Mouse (Mus musculus): ENCODE results near the gene BC052040. TPM values are rescaled to one million over a fixed set of nuclear protein-coding genes. Genes with fewer than 3 reads are reported as not detected.

BC052040 gene
- polyA plus RNA-seq, 1 experiment: 2.8 TPM

DNA sequence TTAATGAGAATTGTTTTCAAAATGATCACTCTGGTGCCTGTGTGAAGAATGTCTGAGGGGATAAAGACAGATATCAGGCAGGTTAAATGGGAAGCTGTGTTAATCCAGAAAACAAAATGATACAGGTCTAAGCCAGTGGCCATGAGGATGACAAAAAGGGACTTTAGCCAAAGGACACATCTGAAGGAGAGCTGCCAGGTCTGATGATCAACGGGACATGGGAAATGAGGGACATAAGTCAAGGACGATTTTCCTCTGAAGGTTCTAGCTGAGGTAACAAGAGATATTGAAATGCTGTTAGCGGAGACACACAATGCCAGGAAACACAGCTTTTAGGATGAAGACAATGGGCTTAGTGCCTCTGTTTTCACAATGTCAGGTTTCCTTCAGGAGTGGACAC is 29.6 kb upstream of the BC052040 start:
- no peaks in the 10 kb centered on the region for H3K36me3 ChIP-seq (ENCODE audit: control insufficient read depth, insufficient read depth, low read length)
- H3K4me3 ChIP-seq (ENCODE audit: insufficient read depth, low read depth, low read length): no peak overlapping the region
- DNase-seq: peak; percentile 10
- H3K4me1 ChIP-seq (ENCODE audit: control insufficient read depth, insufficient read depth, low read length): no peaks in the 10 kb centered on the region
- H3K27me3 ChIP-seq (replicated peaks; ENCODE audit: control insufficient read depth, insufficient read depth, low read length): no peaks in the 10 kb centered on the region
- 71% methylated on average over 3 of the region's 3 CpGs for WGBS
- TF ChIP-seq CTCF (conservative IDR thresholded peaks at IDR 0.05; ENCODE audit: insufficient read depth, insufficient read length, low read depth, low read length): no peak
- no peak for TF ChIP-seq POLR2A (IDR thresholded peaks at IDR 0.05; ENCODE audit: low read depth, low read length)
- no peak overlapping the region for H3K27ac ChIP-seq (ENCODE audit: insufficient read depth, low read depth, low read length)

DNA sequence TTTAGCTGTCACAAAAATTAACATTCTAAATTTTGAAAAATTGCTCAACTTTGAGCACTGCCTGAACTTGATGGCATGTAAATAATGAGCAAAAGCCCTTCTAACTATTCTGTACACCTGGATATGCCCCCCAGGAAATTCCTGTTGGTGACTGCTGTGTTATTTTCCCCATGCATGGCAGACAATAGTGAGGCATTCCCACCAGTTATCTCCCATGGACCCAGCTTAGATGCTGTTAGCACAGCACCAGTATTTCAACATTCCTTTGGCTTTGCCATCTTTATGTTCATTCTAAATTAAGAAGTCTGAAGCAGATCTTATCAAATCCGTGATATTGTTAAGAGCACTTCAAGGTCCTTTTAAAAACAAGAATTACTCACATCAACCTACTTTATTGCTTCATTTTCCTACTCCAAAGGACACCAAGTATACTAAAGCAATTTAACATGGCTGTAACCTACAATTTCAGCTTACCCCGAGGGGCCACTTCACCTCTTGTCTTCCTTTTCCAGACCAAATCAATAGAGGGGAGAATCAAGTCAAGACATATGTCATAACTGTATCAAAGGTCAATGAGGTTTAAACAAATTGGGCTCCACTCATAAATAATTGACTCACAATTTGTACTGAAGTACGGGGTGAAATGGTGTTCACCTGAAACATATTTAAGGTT is 19.2 kb upstream of the BC052040 start:
- TF ChIP-seq POLR2A (IDR thresholded peaks at IDR 0.05; ENCODE audit: low read depth, low read length) (no peak), CTCF (conservative IDR thresholded peaks at IDR 0.05; ENCODE audit: insufficient read depth, insufficient read length, low read depth, low read length) (no peak)
- Histone ChIP-seq H3K27me3 (replicated peaks; ENCODE audit: control insufficient read depth, insufficient read depth, low read length) (no peaks in the 10 kb centered on the region), H3K27ac (ENCODE audit: insufficient read depth, low read depth, low read length) (no peak overlapping the region), H3K4me3 (ENCODE audit: insufficient read depth, low read depth, low read length) (no peak overlapping the region), H3K36me3 (ENCODE audit: control insufficient read depth, insufficient read depth, low read length) (no peaks in the 10 kb centered on the region), H3K4me1 (ENCODE audit: control insufficient read depth, insufficient read depth, low read length) (no peaks in the 10 kb centered on the region)
- WGBS: 69% methylated on average over 3 of the region's 3 CpGs
- DNase-seq: no peak

DNA sequence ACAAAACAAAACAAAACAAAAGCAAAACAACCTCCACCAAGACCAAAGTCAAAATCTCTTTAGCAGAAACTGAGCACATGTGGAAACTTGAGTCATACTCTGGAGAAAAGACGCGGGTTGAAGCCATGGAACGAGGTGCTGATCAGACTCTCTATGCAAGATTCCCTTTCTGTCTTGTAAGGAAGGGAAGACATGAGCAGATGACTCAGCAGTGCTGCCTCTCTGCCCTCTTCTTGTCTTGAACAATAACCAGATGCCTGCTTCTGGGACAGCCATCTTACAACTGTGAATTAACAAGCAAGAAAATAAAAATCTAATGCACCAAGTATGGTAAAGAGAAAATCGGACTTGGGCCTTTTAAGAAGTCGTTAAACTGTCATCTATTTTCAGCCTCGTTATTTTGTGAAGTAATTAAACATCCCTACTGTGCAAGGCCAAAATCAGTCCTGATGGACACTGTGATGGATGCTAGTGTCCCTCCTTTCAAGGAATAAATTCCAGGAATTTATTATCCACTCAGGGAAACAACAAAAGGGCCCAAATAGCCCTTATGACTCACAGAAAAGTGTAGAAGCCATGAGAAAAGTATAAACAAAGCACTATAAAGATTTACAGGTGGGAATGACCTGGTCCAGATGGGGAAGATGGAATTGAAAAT is 18.0 kb upstream of the BC052040 start:
- Histone ChIP-seq H3K27me3 (replicated peaks; ENCODE audit: control insufficient read depth, insufficient read depth, low read length) (no peaks in the 10 kb centered on the region), H3K36me3 (ENCODE audit: control insufficient read depth, insufficient read depth, low read length) (no peaks in the 10 kb centered on the region), H3K4me3 (ENCODE audit: insufficient read depth, low read depth, low read length) (no peak overlapping the region), H3K27ac (ENCODE audit: insufficient read depth, low read depth, low read length) (no peak overlapping the region), H3K4me1 (ENCODE audit: control insufficient read depth, insufficient read depth, low read length) (no peaks in the 10 kb centered on the region)
- no peak for TF ChIP-seq CTCF (conservative IDR thresholded peaks at IDR 0.05; ENCODE audit: insufficient read depth, insufficient read length, low read depth, low read length)
- TF ChIP-seq POLR2A (IDR thresholded peaks at IDR 0.05; ENCODE audit: low read depth, low read length): no peak
- no peak for DNase-seq
- 62% methylated on average over 6 of the region's 6 CpGs for WGBS

DNA sequence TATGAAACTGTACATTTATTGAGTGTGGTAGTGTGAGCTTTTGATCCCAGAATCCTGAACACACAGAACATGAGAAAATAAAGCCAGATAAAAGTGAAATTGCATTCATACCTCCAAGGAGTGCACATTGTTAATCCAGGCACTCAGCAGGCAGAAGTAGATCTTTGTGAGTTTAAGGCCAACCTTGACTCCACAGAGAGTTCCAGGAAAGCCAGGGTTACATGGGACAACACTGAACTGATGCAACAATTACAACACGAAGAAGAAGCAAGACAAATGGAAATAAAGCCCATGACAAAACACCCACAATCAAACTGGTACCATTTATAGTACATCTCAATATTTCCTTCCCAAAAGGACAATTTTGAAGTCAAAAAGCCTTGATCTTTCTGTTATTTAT is 9.5 kb upstream of the BC052040 start:
- Histone ChIP-seq H3K27ac (ENCODE audit: insufficient read depth, low read depth, low read length) (no peak overlapping the region), H3K4me1 (ENCODE audit: control insufficient read depth, insufficient read depth, low read length) (no peaks in the 10 kb centered on the region), H3K36me3 (ENCODE audit: control insufficient read depth, insufficient read depth, low read length) (no peaks in the 10 kb centered on the region), H3K4me3 (ENCODE audit: insufficient read depth, low read depth, low read length) (no peak overlapping the region), H3K27me3 (replicated peaks; ENCODE audit: control insufficient read depth, insufficient read depth, low read length) (no peaks in the 10 kb centered on the region)
- WGBS: 91% methylated on average over 1 of the region's 1 CpGs
- no peak for DNase-seq
- TF ChIP-seq POLR2A (IDR thresholded peaks at IDR 0.05; ENCODE audit: low read depth, low read length) (no peak), CTCF (conservative IDR thresholded peaks at IDR 0.05; ENCODE audit: insufficient read depth, insufficient read length, low read depth, low read length) (no peak)

DNA sequence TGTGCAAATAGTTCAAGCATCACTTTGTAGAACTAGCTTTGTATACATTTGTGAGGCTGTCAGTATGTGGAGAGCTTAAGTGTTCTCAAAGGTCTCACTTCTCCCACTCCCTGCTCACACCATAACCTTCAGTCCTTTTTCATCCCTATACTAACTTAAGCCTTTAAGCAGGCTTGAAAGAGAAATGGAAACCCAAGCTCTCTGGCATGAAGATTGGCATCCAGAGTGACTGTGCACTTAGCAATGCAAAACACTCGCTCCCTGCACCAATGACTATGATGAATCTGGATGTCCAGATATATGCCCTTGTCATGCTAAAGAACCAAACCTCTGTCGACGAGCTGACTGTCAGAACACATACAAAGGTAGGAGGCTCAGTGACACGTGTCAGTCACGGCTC is 6.7 kb upstream of the BC052040 start:
- 67% methylated on average over 5 of the region's 5 CpGs for WGBS
- no peaks in the 10 kb centered on the region for H3K36me3 ChIP-seq (ENCODE audit: control insufficient read depth, insufficient read depth, low read length)
- H3K27me3 ChIP-seq (replicated peaks; ENCODE audit: control insufficient read depth, insufficient read depth, low read length): no peaks in the 10 kb centered on the region
- TF ChIP-seq POLR2A (IDR thresholded peaks at IDR 0.05; ENCODE audit: low read depth, low read length): no peak
- TF ChIP-seq CTCF (conservative IDR thresholded peaks at IDR 0.05; ENCODE audit: insufficient read depth, insufficient read length, low read depth, low read length): no peak
- H3K4me3 ChIP-seq (ENCODE audit: insufficient read depth, low read depth, low read length): no peak overlapping the region
- no peaks in the 10 kb centered on the region for H3K4me1 ChIP-seq (ENCODE audit: control insufficient read depth, insufficient read depth, low read length)
- no peak overlapping the region for H3K27ac ChIP-seq (ENCODE audit: insufficient read depth, low read depth, low read length)
- no peak for DNase-seq

DNA sequence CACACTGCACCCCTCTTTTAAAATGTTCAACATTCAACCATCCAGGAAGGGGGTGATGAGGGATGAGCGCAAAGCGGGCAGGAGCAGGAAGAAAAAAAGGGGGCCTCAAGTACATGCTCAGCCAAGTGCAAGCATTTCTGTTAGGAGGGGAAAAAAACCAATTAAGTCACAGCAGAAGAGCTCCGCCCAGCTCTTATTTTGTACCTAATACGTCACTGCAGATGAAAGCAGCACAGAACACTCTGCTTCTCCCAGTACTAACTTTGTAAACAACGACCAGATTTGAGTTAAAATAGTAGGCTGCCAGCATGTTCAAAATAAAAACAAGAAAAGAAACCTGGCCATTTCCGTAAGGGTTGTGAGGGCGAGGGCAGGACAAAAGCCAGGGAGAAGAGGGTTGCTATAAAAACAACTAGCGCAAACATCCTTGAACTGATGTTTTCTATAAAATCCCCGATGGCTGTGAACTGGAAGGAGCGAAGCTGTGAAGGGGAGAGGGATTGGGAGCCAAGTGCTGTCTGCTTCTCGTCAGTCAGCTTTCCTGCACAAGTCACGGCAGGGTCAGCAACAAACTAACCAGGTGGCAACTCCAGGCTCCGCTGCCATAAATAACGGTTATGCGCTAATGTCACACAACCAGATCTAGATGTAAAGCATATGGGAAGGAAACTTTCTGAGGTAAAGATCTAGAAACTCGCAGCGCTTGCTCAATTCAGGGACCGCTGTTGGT is 2.2 kb upstream of the BC052040 start:
- no peak for DNase-seq
- H3K27ac ChIP-seq (ENCODE audit: insufficient read depth, low read depth, low read length): no peak overlapping the region
- H3K4me1 ChIP-seq (ENCODE audit: control insufficient read depth, insufficient read depth, low read length): peaks cover 6% of the 10 kb centered on the region; the same call in 1 of the 2 replicates
- H3K36me3 ChIP-seq (ENCODE audit: control insufficient read depth, insufficient read depth, low read length): no peaks in the 10 kb centered on the region
- no peak for TF ChIP-seq POLR2A (IDR thresholded peaks at IDR 0.05; ENCODE audit: low read depth, low read length)
- TF ChIP-seq CTCF (conservative IDR thresholded peaks at IDR 0.05; ENCODE audit: insufficient read depth, insufficient read length, low read depth, low read length): no peak
- H3K4me3 ChIP-seq (ENCODE audit: insufficient read depth, low read depth, low read length): no peak overlapping the region
- no peaks in the 10 kb centered on the region for H3K27me3 ChIP-seq (replicated peaks; ENCODE audit: control insufficient read depth, insufficient read depth, low read length)
- WGBS: 41% methylated on average over 18 of the region's 18 CpGs

DNA sequence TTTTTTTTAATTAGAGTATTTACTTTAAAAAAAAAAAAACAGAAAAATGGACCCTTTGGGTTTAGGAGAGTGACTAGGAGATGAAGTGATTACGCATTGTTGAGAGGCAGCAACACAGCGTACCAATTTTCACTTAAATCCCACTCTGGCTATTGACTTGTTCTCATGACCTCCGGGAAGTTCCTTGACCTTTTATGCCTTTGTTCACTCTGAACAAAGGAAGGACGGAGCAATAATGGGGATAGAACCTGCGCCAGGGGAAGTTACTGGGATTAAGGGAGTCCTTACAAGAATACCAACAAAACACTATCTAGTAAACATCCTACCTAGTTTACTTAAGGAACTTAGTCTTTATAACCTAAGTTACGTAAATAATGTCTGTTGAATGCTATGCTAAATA is 1.5 kb upstream of the BC052040 start:
- Histone ChIP-seq H3K4me1 (ENCODE audit: control insufficient read depth, insufficient read depth, low read length) (peaks cover 6% of the 10 kb centered on the region; the same call in 1 of the 2 replicates), H3K36me3 (ENCODE audit: control insufficient read depth, insufficient read depth, low read length) (no peaks in the 10 kb centered on the region), H3K27me3 (replicated peaks; ENCODE audit: control insufficient read depth, insufficient read depth, low read length) (no peaks in the 10 kb centered on the region), H3K27ac (ENCODE audit: insufficient read depth, low read depth, low read length) (no peak overlapping the region), H3K4me3 (ENCODE audit: insufficient read depth, low read depth, low read length) (no peak overlapping the region)
- WGBS: 66% methylated on average over 6 of the region's 6 CpGs
- TF ChIP-seq POLR2A (IDR thresholded peaks at IDR 0.05; ENCODE audit: low read depth, low read length) (no peak), CTCF (conservative IDR thresholded peaks at IDR 0.05; ENCODE audit: insufficient read depth, insufficient read length, low read depth, low read length) (no peak)
- no peak for DNase-seq

Data from kidney, adult 2 months (tissue).